Comparison of ENCODE assay signal across 11 mouse cellular contexts in genomic region chr3:98178340-98178739, GRCm38 (mm10). TPM values are rescaled to one million over a fixed set of nuclear protein-coding genes. Genes with fewer than 3 reads are reported as not detected.
DNase-seq lines count a peak whose midpoint lies in the region; ATAC-seq and TF ChIP-seq lines count a peak whose summit lies in the region.
"Had no signal": no experiment of that assay in that cellular context is flagged by ENCODE, and none has a peak within 500 bp of the region (broad histone marks: within the 10 kb centered on the region; RNA-seq: fewer than 3 reads in every experiment).

No protein-coding gene starts in this region.

- no peaks in the 10 kb centered on the region for H3K36me3 ChIP-seq in forebrain, embryonic 15.5 days
- H3K36me3 ChIP-seq in forebrain, embryonic 10.5 days (replicated peaks) = no peaks in the 10 kb centered on the region
- H3K36me3 ChIP-seq: liver, embryonic 15.5 days had no signal

- no peak overlapping the region for H3K4me2 ChIP-seq in forebrain, embryonic 15.5 days (replicated peaks)
- H3K4me2 ChIP-seq: liver, embryonic 15.5 days had no signal

- 0 out of 2 replicates have a peak overlapping the region, but pooled peaks have one; percentile 31 for H3K27ac ChIP-seq in forebrain, embryonic 15.5 days (replicated peaks)
- no peak overlapping the region for H3K27ac ChIP-seq in forebrain, embryonic 10.5 days
- H3K27ac ChIP-seq in layer of hippocampus, adult 2 months = peak overlapping the region; percentile 64
- H3K27ac ChIP-seq: liver, embryonic 15.5 days had no signal

- H3K9me3 ChIP-seq in forebrain, embryonic 15.5 days = no peaks in the 10 kb centered on the region
- H3K9me3 ChIP-seq in forebrain, embryonic 10.5 days = no peaks in the 10 kb centered on the region
- H3K9me3 ChIP-seq: liver, embryonic 15.5 days had no signal

- no peak for DNase-seq in forebrain, embryonic 10.5 days (ENCODE audit: extremely low spot score, low spot score)
- peak; percentile 23 for DNase-seq in right cerebral cortex, adult 18-20 months
- no peak for DNase-seq in right cerebral cortex, postnatal 25 days
- peak; percentile 20 to 32 for DNase-seq in layer of hippocampus, adult 2 months (ENCODE audit: low spot score in 2 of 2)
- DNase-seq in skeletal muscle tissue, adult 2 months (ENCODE audit: low read depth, low spot score) = peak; percentile 20
- no peak for DNase-seq in thymus, postnatal 10 days (ENCODE audit: low spot score in 2 of 2)

- no peak for ATAC-seq in forebrain, embryonic 15.5 days (replicated peaks)
- no peak for ATAC-seq in megakaryocyte-erythroid progenitor cell, adult 5-6 weeks (replicated peaks; ENCODE audit: low FRiP score, low TSS enrichment, poor library complexity, severe bottlenecking)

- no peak overlapping the region for H3K4me3 ChIP-seq in forebrain, embryonic 15.5 days
- H3K4me3 ChIP-seq in forebrain, embryonic 10.5 days = no peak overlapping the region
- H3K4me3 ChIP-seq in layer of hippocampus, adult 2 months = no peak overlapping the region
- H3K4me3 ChIP-seq: liver, embryonic 15.5 days had no signal

- no peak overlapping the region for H3K9ac ChIP-seq in forebrain, embryonic 15.5 days (replicated peaks)
- H3K9ac ChIP-seq: liver, embryonic 15.5 days had no signal

- 60% methylated on average over 4 of the region's 4 CpGs for WGBS in forebrain, embryonic 15.5 days
- WGBS in forebrain, embryonic 10.5 days = 86% methylated on average over 4 of the region's 4 CpGs

- no peaks in the 10 kb centered on the region for H3K4me1 ChIP-seq in forebrain, embryonic 15.5 days
- no peaks in the 10 kb centered on the region for H3K4me1 ChIP-seq in forebrain, embryonic 10.5 days
- H3K4me1 ChIP-seq: liver, embryonic 15.5 days had no signal

- no peak for TF ChIP-seq CTCF in layer of hippocampus, adult 2 months (conservative IDR thresholded peaks at IDR 0.05)

- H3K27me3 ChIP-seq in forebrain, embryonic 15.5 days = no peaks in the 10 kb centered on the region
- no peaks in the 10 kb centered on the region for H3K27me3 ChIP-seq in forebrain, embryonic 10.5 days (ENCODE audit: poor library complexity, severe bottlenecking)
- H3K27me3 ChIP-seq: liver, embryonic 15.5 days had no signal

RNA-seq across cellular contexts. Expression of gene Adam30, which starts 17.9 kb away (rescaled TPM):
- polyA plus RNA-seq in forebrain, embryonic 15.5 days (2015; fragmentation: Nextera tagmentation; extraction: Ambion mirVana) = not detected in 2 replicates
- polyA plus RNA-seq in forebrain, embryonic 10.5 days (2016; fragmentation: Nextera tagmentation; extraction: Ambion mirVana) = 0.04 TPM in 1 of 2 replicates, not detected in the other
- total RNA-seq in layer of hippocampus, adult 2 months (2021) = not detected
- not detected in 2 replicates for total RNA-seq in megakaryocyte-erythroid progenitor cell, adult 5-6 weeks (2014; fragmentation: Nextera tagmentation)
- 0.09 and 0.50 TPM in 2 replicates for total RNA-seq in megakaryocyte-erythroid progenitor cell, adult 5-6 weeks (2017)
- polyA plus RNA-seq: liver, embryonic 15.5 days; spleen, adult 2 months had no signal

RNA-seq across cellular contexts. Expression of gene Reg4, which starts 43.6 kb away (rescaled TPM):
- polyA plus RNA-seq in forebrain, embryonic 15.5 days (2015; fragmentation: Nextera tagmentation; extraction: Ambion mirVana) = not detected in 2 replicates
- polyA plus RNA-seq in forebrain, embryonic 10.5 days (2016; fragmentation: Nextera tagmentation; extraction: Ambion mirVana) = 0.14 TPM in 1 of 2 replicates, not detected in the other
- total RNA-seq in layer of hippocampus, adult 2 months (2021) = not detected
- total RNA-seq in megakaryocyte-erythroid progenitor cell, adult 5-6 weeks (2014; fragmentation: Nextera tagmentation) = 0.90 TPM in 1 of 2 replicates, not detected in the other
- not detected in 2 replicates for total RNA-seq in megakaryocyte-erythroid progenitor cell, adult 5-6 weeks (2017)
- total RNA-seq: common myeloid progenitor, adult 5-6 weeks had no signal
- polyA plus RNA-seq: liver, embryonic 15.5 days; spleen, adult 2 months had no signal

Comparison
In these comparisons a context has a peak if more than half of its experiments do, and no peak if none do; other contexts are left out.
1. DNase-seq: peak in right cerebral cortex, adult 18-20 months (single experiment), layer of hippocampus, adult 2 months (2 of 2) and skeletal muscle tissue, adult 2 months (single experiment); none in forebrain, embryonic 10.5 days (single experiment), right cerebral cortex, postnatal 25 days (single experiment) and thymus, postnatal 10 days (0 of 2).